Mouse (Mus musculus) bone marrow macrophage, adult 2 months (primary cell): ENCODE results near the gene Arhgef3.

Experiments
- CTCF ChIP-seq: IDR thresholded peaks from 2 replicates; pipeline ENCODE4 v1.5.1; 2012; ENCODE audit warnings: low read depth, mild to moderate bottlenecking, low read length, moderate library complexity
- POLR2A ChIP-seq: IDR thresholded peaks from 2 replicates; pipeline ENCODE4 v1.6.1; 2012; ENCODE audit warnings: mild to moderate bottlenecking, low read depth, low read length, borderline replicate concordance

GRCm38 (mm10) chr14:27303294-27303693 is 188.6 kb downstream of the Arhgef3 start:
- TF ChIP-seq CTCF: no peak
- no peak for TF ChIP-seq POLR2A
